In genomic region chr15:80831170-80831569, GRCm38 (mm10) we compare ENCODE assay signal across 22 mouse cellular contexts.
A peak's percentile ranks its signal among the peaks of the same experiment; 100 is the strongest.
DNase-seq lines count a peak whose midpoint lies in the region; ATAC-seq lines count a peak whose summit lies in the region.
"Had no signal": no experiment of that assay in that cellular context is flagged by ENCODE, and none has a peak within 500 bp of the region (broad histone marks: within the 10 kb centered on the region; RNA-seq: fewer than 3 reads in every experiment).

No protein-coding gene starts in this region.

- H3K9me3 ChIP-seq in liver, embryonic 11.5 days (ENCODE audit: control insufficient read depth, low read length) = no peaks in the 10 kb centered on the region
- no peaks in the 10 kb centered on the region for H3K9me3 ChIP-seq in liver, embryonic 15.5 days (replicated peaks)
- H3K9me3 ChIP-seq: embryonic facial prominence, embryonic 13.5 days; forebrain, embryonic 12.5 days; G1E; hindbrain, embryonic 10.5 days had no signal

- H3K27ac ChIP-seq in liver, embryonic 11.5 days (ENCODE audit: low read depth, low read length) = no peak overlapping the region
- H3K27ac ChIP-seq in liver, embryonic 15.5 days (replicated peaks) = 0 out of 2 replicates have a peak overlapping the region, but pooled peaks have one; percentile 24
- H3K27ac ChIP-seq: embryonic facial prominence, embryonic 13.5 days; forebrain, embryonic 12.5 days; heart, adult 2 months; hindbrain, embryonic 10.5 days; hindbrain, embryonic 14.5 days had no signal

- peak; percentile 4 for DNase-seq in heart, adult 11 months
- no peak for DNase-seq in heart, postnatal 25 days (ENCODE audit: low spot score)
- no peak for DNase-seq in liver, embryonic 11.5 days (ENCODE audit: low spot score)
- DNase-seq in liver = no peak
- DNase-seq in layer of hippocampus, postnatal 25 days (ENCODE audit: extremely low spot score in 1 of 2, low spot score in 1 of 2) = no peak
- no peak for DNase-seq in adrenal gland, adult (ENCODE audit: inconsistent age in 2 of 2, low spot score in 1 of 2)
- DNase-seq: adrenal gland, postnatal 14 days; B cell, adult 2 months; cerebellum, adult 11-12 months; cerebellum, adult 9-10 months; cerebellum, postnatal 25 days; gastrocnemius, postnatal 10 days; heart, adult 2 months; heart, postnatal 10 days had no signal

- H3K4me1 ChIP-seq in liver, embryonic 11.5 days (replicated peaks; ENCODE audit: control insufficient read depth, insufficient read depth, low read length) = peaks cover 45% of the 10 kb centered on the region
- H3K4me1 ChIP-seq in liver, embryonic 15.5 days (replicated peaks) = peaks cover 70% of the 10 kb centered on the region
- H3K4me1 ChIP-seq: hindbrain, embryonic 10.5 days had no signal

- no peak for ATAC-seq in liver, embryonic 11.5 days (replicated peaks; ENCODE audit: low FRiP score)
- ATAC-seq in liver, embryonic 15.5 days (ENCODE audit: insufficient read depth) = no peak
- ATAC-seq: CD4-positive, CD25-positive, alpha-beta regulatory T cell, adult 4 months; forebrain, embryonic 16.5 days had no signal

- no peak overlapping the region for H3K9ac ChIP-seq in liver, embryonic 11.5 days (ENCODE audit: low read depth, low read length)
- no peak overlapping the region for H3K9ac ChIP-seq in liver, embryonic 15.5 days
- H3K9ac ChIP-seq: embryonic facial prominence, embryonic 13.5 days; forebrain, embryonic 12.5 days; hindbrain, embryonic 14.5 days had no signal

- peak overlapping the region; percentile 45 for H3K4me2 ChIP-seq in liver, embryonic 11.5 days
- peak overlapping the region; percentile 36 for H3K4me2 ChIP-seq in liver, embryonic 15.5 days
- H3K4me2 ChIP-seq: embryonic facial prominence, embryonic 13.5 days; forebrain, embryonic 12.5 days; hindbrain, embryonic 14.5 days had no signal

- intact Hi-C loops in heart, postnatal 25 days (cut with DNase I) = no loop called here

- no peaks in the 10 kb centered on the region for H3K27me3 ChIP-seq in liver, embryonic 11.5 days (replicated peaks; ENCODE audit: control insufficient read depth, insufficient read depth, low read length)
- no peaks in the 10 kb centered on the region for H3K27me3 ChIP-seq in liver, embryonic 15.5 days
- H3K27me3 ChIP-seq: embryonic facial prominence, embryonic 13.5 days; forebrain, embryonic 12.5 days had no signal

- no peak overlapping the region for H3K4me3 ChIP-seq in liver, embryonic 11.5 days (ENCODE audit: low read depth, low read length)
- no peak overlapping the region for H3K4me3 ChIP-seq in liver, embryonic 15.5 days (replicated peaks)
- H3K4me3 ChIP-seq: embryonic facial prominence, embryonic 13.5 days; forebrain, embryonic 12.5 days; heart, adult 2 months; hindbrain, embryonic 10.5 days had no signal

- no peaks in the 10 kb centered on the region; the same call in 1 of the 2 replicates for H3K36me3 ChIP-seq in liver, embryonic 11.5 days (ENCODE audit: control insufficient read depth, insufficient read depth, low read length)
- H3K36me3 ChIP-seq in liver, embryonic 15.5 days (replicated peaks) = no peaks in the 10 kb centered on the region
- H3K36me3 ChIP-seq: embryonic facial prominence, embryonic 13.5 days; forebrain, embryonic 12.5 days; hindbrain, embryonic 10.5 days had no signal

- 45% methylated on average over 3 of the region's 3 CpGs for WGBS in liver, embryonic 11.5 days
- 24% methylated on average over 3 of the region's 3 CpGs for WGBS in liver, embryonic 15.5 days (ENCODE audit: insufficient replicate concordance)
